9 mouse cellular contexts compared by ENCODE assay signal in genomic region chr11:88614527-88615305, GRCm38 (mm10).
DNase-seq lines count a peak whose midpoint lies in the region; ATAC-seq and TF ChIP-seq lines count a peak whose summit lies in the region.
"Had no signal": no experiment of that assay in that cellular context is flagged by ENCODE, and none has a peak within 500 bp of the region (broad histone marks: within the 10 kb centered on the region; RNA-seq: fewer than 3 reads in every experiment).

No protein-coding gene starts in this region.

- no peaks in the 10 kb centered on the region for H3K9me3 ChIP-seq in erythroblast, embryonic 14.5 days (ENCODE audit: control insufficient read depth, low read length)
- H3K9me3 ChIP-seq in lung, embryonic 14.5 days (ENCODE audit: low read depth, low read length): no peaks in the 10 kb centered on the region
- no peaks in the 10 kb centered on the region for H3K9me3 ChIP-seq in heart, embryonic 16.5 days (replicated peaks; ENCODE audit: control insufficient read depth, low read length)
- H3K9me3 ChIP-seq in midbrain, embryonic 15.5 days: no peaks in the 10 kb centered on the region
- no peaks in the 10 kb centered on the region for H3K9me3 ChIP-seq in midbrain, embryonic 11.5 days (ENCODE audit: control insufficient read depth, low read length)
- H3K9me3 ChIP-seq: limb, embryonic 12.5 days had no signal

- H3K27ac ChIP-seq in lung, embryonic 14.5 days (ENCODE audit: low read depth): peak overlapping the region; percentile 63; the same call in 1 of the 2 replicates
- H3K27ac ChIP-seq in heart, embryonic 16.5 days (ENCODE audit: low read length): peak overlapping the region; percentile 78
- 0 out of 2 replicates have a peak overlapping the region, but pooled peaks have one; percentile 19 for H3K27ac ChIP-seq in macrophage
- no peak overlapping the region for H3K27ac ChIP-seq in midbrain, embryonic 15.5 days
- no peak overlapping the region for H3K27ac ChIP-seq in midbrain, embryonic 11.5 days (ENCODE audit: low read depth, low read length)
- H3K27ac ChIP-seq: limb, embryonic 12.5 days had no signal

- no peaks in the 10 kb centered on the region for H3K79me2 ChIP-seq in macrophage (ENCODE audit: inconsistent target)

- no peaks in the 10 kb centered on the region for H3K27me3 ChIP-seq in erythroblast, embryonic 14.5 days (ENCODE audit: control insufficient read depth)
- no peaks in the 10 kb centered on the region for H3K27me3 ChIP-seq in lung, embryonic 14.5 days (ENCODE audit: insufficient read depth, low read length)
- no peaks in the 10 kb centered on the region for H3K27me3 ChIP-seq in heart, embryonic 16.5 days (ENCODE audit: control insufficient read depth, insufficient read depth, low read length)
- H3K27me3 ChIP-seq in midbrain, embryonic 15.5 days (replicated peaks): no peaks in the 10 kb centered on the region
- H3K27me3 ChIP-seq in midbrain, embryonic 11.5 days (ENCODE audit: control insufficient read depth, insufficient read depth, low read length): no peaks in the 10 kb centered on the region

- no peak overlapping the region for H3K4me2 ChIP-seq in lung, embryonic 14.5 days
- peak overlapping the region; percentile 20 for H3K4me2 ChIP-seq in heart, embryonic 16.5 days (ENCODE audit: low read depth, low read length)
- H3K4me2 ChIP-seq in midbrain, embryonic 15.5 days: no peak overlapping the region
- H3K4me2 ChIP-seq in midbrain, embryonic 11.5 days: no peak overlapping the region
- H3K4me2 ChIP-seq: limb, embryonic 12.5 days had no signal

- H3K36me3 ChIP-seq in erythroblast, embryonic 14.5 days (ENCODE audit: control insufficient read depth): no peaks in the 10 kb centered on the region
- no peaks in the 10 kb centered on the region; the same call in 1 of the 2 replicates for H3K36me3 ChIP-seq in lung, embryonic 14.5 days (ENCODE audit: insufficient read depth)
- no peaks in the 10 kb centered on the region for H3K36me3 ChIP-seq in heart, embryonic 16.5 days (ENCODE audit: control insufficient read depth, insufficient read depth)
- no peaks in the 10 kb centered on the region for H3K36me3 ChIP-seq in macrophage (ENCODE audit: inconsistent target)
- H3K36me3 ChIP-seq in midbrain, embryonic 15.5 days (replicated peaks): no peaks in the 10 kb centered on the region
- 0 out of 2 replicates have a peak, but pooled peaks cover 2% of the 10 kb centered on the region for H3K36me3 ChIP-seq in midbrain, embryonic 11.5 days (ENCODE audit: control insufficient read depth, insufficient read depth, low read length)

- TF ChIP-seq CTCF in lung, embryonic 14.5 days (IDR thresholded peaks at IDR 0.05; ENCODE audit: low read depth): no peak

- peaks cover 18% of the 10 kb centered on the region for H3K4me1 ChIP-seq in erythroblast, embryonic 14.5 days (ENCODE audit: control insufficient read depth)
- peaks cover 33% of the 10 kb centered on the region for H3K4me1 ChIP-seq in lung, embryonic 14.5 days (ENCODE audit: insufficient read depth)
- H3K4me1 ChIP-seq in heart, embryonic 16.5 days (ENCODE audit: control insufficient read depth, insufficient read depth, low read length): peaks cover 48% of the 10 kb centered on the region
- H3K4me1 ChIP-seq in midbrain, embryonic 15.5 days: peaks cover 43% of the 10 kb centered on the region
- H3K4me1 ChIP-seq in midbrain, embryonic 11.5 days (ENCODE audit: control insufficient read depth, insufficient read depth, low read length): peaks cover 19% of the 10 kb centered on the region

- ATAC-seq in erythroblast, adult 5-6 weeks (replicated peaks; ENCODE audit: low FRiP score, poor library complexity, severe bottlenecking): no peak
- ATAC-seq in lung, embryonic 14.5 days (ENCODE audit: insufficient read depth): no peak
- no peak for ATAC-seq in heart, embryonic 16.5 days (replicated peaks; ENCODE audit: extremely low read depth, insufficient read depth, low FRiP score)
- no peak for ATAC-seq in midbrain, embryonic 15.5 days (replicated peaks)
- ATAC-seq in midbrain, embryonic 11.5 days (ENCODE audit: low FRiP score): no peak

- no peak overlapping the region for H3K9ac ChIP-seq in lung, embryonic 14.5 days
- peak overlapping the region; percentile 46; the same call in 1 of the 2 replicates for H3K9ac ChIP-seq in heart, embryonic 16.5 days (ENCODE audit: low read length)
- H3K9ac ChIP-seq in midbrain, embryonic 15.5 days: no peak overlapping the region
- H3K9ac ChIP-seq in midbrain, embryonic 11.5 days (ENCODE audit: low read length): no peak overlapping the region
- H3K9ac ChIP-seq: limb, embryonic 12.5 days had no signal

- 69% methylated on average over 11 of the region's 11 CpGs for WGBS in lung, embryonic 14.5 days
- whole genome bisulfite sequencing in heart, embryonic 16.5 days: 56% methylated on average over 11 of the region's 11 CpGs
- 28% methylated on average over 11 of the region's 11 CpGs for WGBS in macrophage (ENCODE audit: missing documents)
- 92% methylated on average over 11 of the region's 11 CpGs for WGBS in midbrain, embryonic 15.5 days
- WGBS in midbrain, embryonic 11.5 days: 93% methylated on average over 11 of the region's 11 CpGs

- peak overlapping the region; percentile 5 for H3K4me3 ChIP-seq in erythroblast, embryonic 14.5 days (replicated peaks)
- no peak overlapping the region for H3K4me3 ChIP-seq in lung, embryonic 14.5 days (ENCODE audit: low read depth, low read length)
- H3K4me3 ChIP-seq in heart, embryonic 16.5 days (ENCODE audit: low read length): no peak overlapping the region
- no peak overlapping the region for H3K4me3 ChIP-seq in macrophage (ENCODE audit: inconsistent target)
- H3K4me3 ChIP-seq in midbrain, embryonic 15.5 days: no peak overlapping the region
- H3K4me3 ChIP-seq in midbrain, embryonic 11.5 days (ENCODE audit: low read depth, low read length): no peak overlapping the region
- H3K4me3 ChIP-seq: limb, embryonic 12.5 days had no signal

- no peak for DNase-seq in lung, embryonic 14.5 days
- DNase-seq in lung, postnatal 25 days (ENCODE audit: low spot score): no peak
- DNase-seq in midbrain, embryonic 11.5 days (ENCODE audit: low spot score, missing footprints): no peak

Comparison
In these comparisons a context has a peak if more than half of its experiments do, and no peak if none do; other contexts are left out.
1. H3K27ac ChIP-seq: peak in lung, embryonic 14.5 days (single experiment), heart, embryonic 16.5 days (single experiment) and macrophage (single experiment); none in midbrain, embryonic 15.5 days (single experiment) and midbrain, embryonic 11.5 days (single experiment).